Mouse (Mus musculus) mesoderm, embryonic 11.5 days (tissue): ENCODE results near the gene Zrsr2.

ENCODE experiments used
- DNase-seq: peaks from one replicate; pipeline ENCODE4 v3.0.0-alpha.2; 2012; ENCODE audit warnings: low read depth, low spot score

The Zrsr2 gene

DNA sequence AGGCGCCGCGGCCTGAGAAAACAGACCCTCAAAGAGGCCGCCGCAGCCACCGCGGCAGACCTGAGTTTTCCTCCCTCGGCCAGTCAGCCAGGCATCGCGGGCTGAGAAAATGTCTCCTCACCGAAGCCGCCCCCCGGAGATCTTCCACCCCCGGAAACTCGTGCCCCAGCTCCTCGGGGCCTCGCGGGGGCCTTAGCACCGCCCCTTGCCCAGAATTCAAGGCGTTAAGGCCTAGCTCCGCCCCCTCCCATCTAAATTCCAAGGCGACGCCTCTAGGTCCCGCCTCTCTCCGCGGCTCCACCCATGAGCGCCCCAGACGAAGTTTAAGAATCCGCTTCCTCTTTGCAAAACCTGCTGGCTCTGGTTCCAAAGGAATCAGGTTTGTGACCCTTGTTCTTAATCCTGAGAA, at the start of gene Zrsr2:
Gene Zrsr2 (minus strand): TSS at position 195 of the 409 bp plus-strand sequence.
- peak; percentile 91 for DNase-seq

DNA sequence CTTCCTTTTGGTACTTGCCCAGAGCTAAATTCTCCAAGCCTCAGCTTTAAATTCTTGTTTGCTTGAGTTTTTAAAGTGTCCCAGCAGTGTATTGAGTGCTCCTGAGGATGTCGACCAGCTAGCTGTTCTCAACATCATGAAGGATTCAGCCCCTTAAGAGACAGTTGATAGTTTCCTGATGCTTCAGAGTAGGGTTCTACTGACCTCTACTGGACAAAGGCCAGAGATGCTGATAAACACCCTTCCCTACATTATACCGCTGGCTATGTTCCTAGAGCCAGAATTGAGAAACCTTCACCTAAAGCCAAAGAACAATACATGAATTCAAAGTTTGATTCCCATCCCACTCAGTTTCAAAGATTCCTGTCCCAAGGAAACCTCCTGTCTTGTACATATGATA, 46.3 kb upstream of the Zrsr2 start:
- DNase-seq: peak; percentile 60

GRCm38 (mm10) chrX:163999848-164000247, 41.4 kb upstream of the Zrsr2 start:
- no peak for DNase-seq

GRCm38 (mm10) chrX:163996754-163997153, 38.3 kb upstream of the Zrsr2 start:
- DNase-seq: no peak

DNA sequence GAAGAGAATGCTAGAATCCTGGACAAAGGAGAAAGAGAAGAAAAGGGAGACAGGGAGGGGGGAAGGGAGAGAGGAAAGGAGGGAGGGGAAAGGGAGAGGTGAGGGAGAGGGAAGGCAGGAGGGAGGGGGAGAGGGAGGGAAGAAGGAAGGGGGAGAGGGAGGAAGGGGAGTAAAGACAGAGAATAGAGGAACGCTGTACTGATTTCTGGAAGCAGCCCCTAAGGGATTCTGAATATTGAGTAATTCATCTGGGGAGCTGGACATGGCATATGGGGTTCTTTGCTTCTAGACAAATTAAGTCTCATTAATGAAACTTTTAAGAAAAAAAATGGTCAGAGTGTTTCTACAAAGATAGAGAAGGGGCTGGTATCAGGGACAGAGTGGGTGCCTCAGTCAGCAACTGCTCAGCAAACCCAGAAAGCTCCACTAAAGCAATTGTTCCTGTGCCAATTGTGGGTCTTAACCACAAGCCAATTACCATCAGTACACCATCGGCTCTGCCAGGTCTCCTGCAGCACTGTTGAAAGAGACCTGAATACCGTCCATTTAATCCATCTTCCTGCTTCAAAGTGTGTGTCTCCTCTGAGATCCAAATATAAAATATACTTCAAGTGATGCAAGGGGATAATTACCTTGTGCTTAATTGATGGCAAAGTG, 29.4 kb upstream of the Zrsr2 start:
- DNase-seq: no peak

DNA sequence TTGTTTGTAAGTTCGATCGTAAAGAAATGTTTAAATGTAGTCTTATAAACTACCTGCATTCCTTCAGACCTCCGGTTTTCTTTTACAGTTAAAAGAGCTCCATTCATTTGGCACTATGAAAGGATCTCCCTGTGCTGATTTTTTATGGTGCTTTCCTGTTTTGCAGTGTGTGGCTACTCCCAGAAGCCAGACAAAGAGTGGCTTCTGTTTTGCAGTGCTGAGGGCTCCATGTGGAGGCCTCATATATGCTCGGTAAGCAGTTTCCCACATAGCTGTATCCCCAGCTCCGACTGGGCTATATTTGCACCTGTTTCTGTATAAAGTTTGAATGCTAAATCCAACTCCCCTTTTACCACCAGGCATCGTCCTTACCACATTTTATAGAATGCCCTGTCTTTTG, 23.7 kb upstream of the Zrsr2 start:
- no peak for DNase-seq

DNA sequence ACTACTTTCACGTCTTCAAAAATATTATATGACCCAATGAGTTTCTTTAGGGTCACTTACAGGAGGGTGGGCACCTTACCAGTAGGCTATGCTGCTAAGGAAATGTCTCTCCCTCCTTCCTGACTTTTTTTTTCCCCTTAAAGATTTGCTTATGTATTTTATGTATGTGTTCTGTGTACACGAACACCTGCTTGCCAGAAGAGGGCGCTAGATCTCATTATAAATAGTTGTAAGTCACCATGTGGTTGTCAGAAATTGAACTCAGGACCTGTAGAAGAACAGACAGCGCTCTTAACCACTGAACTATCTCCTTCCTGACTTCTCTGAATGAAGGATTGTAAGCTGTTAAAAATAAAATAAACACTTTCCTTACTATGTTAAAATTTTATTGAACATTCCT, 23.0 kb upstream of the Zrsr2 start:
- no peak for DNase-seq

GRCm38 (mm10) chrX:163981092-163981491, 22.6 kb upstream of the Zrsr2 start:
- DNase-seq: no peak

DNA sequence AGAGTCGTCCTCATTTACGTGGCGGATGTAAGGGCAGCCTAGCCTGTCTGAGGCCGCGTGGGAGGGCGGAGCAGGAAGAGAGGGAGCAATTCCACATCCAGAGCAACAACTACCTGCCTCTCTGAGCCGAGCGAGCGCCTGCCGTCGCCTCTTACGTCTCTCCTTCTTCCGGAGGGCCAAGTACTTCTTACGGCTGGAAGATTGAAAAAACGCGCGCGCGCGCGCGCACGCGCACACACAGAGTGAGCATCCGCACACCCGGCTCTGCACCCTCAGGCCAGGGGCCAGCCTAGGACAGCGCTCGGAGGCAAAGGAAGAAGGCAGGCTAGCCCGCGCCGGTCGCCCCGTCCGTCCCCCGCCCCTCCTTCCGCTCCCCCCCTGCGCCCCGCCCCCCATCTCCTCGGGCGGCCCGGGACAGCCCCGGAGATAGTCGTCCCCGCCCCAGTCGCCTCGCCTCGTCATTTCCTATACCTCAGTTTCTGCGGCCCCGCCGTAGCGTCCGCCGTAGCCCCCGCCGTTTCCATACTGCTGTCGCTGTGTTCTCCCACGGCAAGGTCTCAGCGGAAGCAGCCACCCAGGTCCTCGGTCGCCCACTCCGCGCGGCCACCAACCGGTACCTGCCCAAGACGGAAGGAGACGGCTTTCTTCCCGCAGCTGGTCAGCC, 526 bp downstream of the Zrsr2 start:
- DNase-seq: peak; percentile 64

DNA sequence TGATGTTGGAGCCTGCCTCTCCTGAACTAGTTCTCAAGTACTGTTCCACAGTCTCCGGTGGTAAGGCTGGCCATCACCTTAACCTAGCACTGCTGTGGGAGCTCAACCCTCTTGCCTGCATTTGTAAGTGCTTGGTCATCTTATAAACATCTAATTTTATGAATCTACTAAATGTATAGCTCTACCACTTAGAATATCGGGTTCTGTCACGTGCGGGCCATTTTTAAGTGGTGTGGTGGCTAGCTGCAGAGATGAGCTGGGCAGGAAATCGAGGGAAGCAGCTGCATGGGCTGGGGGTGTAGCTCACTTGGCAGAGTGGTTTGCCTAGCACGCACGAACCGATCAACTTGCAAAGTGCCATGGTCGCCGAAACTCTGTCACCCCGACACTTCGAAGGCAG, 1.1 kb downstream of the Zrsr2 start:
- no peak for DNase-seq

- no peak for DNase-seq
These were observed 6.8 kb downstream of the Zrsr2 start for GRCm38 (mm10) chrX:163951618-163952017.

DNA sequence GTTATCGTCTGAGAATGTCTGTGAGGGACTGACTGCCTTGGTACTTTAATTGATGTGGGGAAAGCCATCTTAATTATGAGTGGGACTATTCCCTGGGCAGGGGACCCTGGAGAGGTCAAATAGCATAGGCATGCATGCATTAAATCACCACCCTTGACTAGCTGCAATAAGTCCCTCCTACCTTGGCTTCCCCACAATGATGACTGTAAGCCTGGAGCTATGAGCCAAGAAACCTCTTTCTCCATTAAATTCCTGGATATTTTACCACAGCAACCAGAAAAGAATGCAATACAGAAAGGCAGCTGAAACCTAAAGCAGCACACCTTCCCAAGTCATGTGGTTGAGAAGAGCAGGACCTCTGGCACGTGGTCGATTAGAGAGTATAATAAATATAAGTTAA, 14.1 kb downstream of the Zrsr2 start:
- DNase-seq: no peak

DNA sequence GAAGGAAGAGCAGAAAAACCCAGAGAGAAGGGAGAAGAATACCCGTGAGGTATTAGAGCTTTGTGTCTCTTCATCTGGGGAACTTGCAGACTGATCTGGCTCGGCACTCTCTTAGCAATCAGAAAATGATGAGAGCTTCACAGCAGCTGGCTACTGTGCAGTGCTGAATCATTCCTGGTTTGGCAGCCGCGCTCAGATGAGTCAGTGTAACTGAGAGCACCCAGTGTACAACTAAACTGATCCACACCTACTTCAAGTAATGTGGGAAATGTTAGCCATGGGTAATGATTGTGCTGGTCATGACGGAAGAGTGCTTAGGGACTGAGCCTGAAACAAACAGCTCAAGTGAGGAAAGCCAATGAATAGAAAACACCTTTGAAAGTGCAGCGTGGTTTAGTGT, 19.9 kb downstream of the Zrsr2 start:
- no peak for DNase-seq

DNA sequence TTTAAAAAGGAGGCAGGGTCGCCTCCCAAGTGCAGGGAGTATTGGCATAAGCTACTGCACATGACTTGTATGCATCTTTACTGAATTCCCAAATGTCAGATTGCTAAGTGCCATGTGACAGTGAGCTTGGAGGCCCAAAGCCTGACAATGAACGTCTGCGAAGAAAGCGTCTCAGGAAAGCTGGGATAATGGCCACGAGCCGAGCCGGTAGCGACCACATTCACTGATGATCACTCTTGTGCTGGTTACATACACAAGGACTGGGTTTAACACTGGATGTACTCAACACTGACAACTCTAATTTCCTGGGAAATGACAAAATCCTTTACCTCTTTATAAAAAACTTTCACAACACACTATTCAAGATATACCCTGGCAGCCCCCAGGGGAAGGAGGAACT, 23.7 kb downstream of the Zrsr2 start:
- no peak for DNase-seq

GRCm38 (mm10) chrX:163929550-163929949, 28.9 kb downstream of the Zrsr2 start:
- no peak for DNase-seq

DNA sequence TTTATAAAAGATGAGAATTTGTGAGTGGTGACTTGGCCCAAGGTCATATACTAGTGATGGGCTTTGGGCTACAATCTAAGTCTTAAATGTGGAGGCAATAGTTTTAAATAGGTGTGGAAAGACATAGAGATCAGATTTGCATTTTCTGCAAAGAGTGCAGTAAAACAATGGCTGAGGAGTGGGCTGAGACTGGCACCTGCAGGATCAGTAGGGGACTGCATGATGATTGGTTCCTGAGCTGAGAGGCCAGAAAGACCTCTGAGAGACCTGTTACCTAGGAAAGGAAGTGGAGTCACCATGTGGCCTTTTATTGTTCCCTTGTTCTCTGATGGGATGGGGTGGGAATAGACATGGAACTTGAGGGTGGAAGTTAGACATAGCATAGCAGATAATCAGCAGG, 45.7 kb downstream of the Zrsr2 start:
- peak; percentile 16 for DNase-seq

- peak; percentile 53 for DNase-seq
These were observed 49.1 kb downstream of the Zrsr2 start for GRCm38 (mm10) chrX:163909381-163909780.

DNA sequence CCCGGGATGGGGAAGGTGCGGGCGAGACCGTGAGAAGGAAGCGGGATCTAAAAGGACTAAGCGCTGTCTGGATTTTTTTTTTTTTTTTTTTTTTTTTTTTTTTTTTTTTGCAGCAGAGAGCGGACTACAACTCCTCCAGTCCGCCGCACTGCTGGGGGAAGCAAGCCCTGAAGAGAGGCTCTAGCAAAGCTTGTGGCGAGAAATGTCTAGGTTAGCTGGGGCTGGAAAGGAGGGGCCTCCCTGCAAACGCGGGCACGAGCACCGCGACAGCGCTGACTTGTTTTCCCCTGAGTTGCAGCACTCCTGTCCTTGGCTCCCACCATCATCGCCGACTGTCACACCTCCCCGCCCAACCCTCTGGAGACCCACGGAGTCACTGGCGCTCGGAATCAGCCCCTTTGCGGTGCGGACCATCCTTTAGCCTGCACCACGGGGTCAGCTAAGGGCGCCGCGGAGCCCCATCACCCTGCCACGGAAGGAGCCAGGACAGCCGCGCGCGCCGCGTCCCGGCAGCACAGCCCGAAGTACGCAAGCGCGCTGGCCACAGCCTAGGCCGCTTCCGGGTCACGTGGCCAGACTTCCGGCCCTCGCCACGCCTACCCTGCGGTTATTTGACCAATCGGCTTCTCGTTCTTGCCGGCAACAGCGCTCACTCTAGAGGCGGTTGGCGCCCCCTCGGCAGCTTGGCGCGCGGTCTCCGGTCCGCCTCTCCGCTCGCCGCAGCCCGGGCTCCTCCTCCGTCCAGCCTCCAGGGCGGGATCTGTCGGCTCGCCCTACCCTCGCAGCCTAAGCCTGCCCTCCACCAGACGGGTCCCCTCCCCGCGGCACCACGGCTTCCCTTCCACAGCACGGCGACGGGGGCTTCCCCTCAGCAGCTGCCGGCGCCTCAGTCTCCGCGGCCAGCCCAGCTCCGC, 49.9 kb downstream of the Zrsr2 start, which contains the start of gene Ap1s2:
Gene Ap1s2 (plus strand): TSS at position 681 of the 914 bp plus-strand sequence.
- DNase-seq: peak; percentile 93

DNA sequence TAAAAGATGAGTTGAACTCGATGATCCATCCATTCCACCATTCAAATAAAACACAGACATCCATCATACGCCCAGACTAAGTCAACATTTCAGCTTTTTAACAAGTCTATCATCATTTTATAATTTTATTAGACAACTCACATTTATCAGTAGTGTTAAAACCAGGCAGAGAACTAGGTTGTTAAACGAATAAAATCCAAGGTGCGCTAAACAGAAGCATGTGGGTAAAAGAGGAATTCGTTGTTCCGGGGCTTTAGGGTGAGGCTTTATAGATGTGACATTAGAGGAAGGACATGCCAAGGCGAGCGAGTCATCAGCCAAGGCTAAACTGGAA, 50.5 kb downstream of the Zrsr2 start:
- no peak for DNase-seq

DNA sequence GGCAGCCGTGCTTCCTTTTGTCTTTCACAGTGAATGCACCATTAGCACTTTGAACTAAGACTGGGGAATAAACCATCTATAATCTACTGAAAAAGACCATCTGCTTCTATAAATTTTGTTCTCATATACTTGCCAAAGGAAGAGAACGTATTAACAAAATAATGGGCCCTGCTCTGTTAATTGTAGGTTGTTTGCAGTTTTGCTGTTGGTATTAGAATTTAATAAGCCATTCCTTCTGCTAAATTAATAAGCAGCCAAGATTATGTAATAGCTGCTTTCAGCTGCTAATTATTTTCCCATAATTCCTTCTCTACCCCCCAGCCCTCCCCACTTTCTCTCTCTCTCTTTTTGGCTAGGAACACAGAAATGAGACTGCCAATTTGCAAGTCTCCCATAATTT, 51.6 kb downstream of the Zrsr2 start:
- DNase-seq: no peak

- no peak for DNase-seq
These were observed 58.9 kb downstream of the Zrsr2 start for GRCm38 (mm10) chrX:163899431-163900020.

GRCm38 (mm10) chrX:163897354-163897753, 61.1 kb downstream of the Zrsr2 start:
- no peak for DNase-seq
